Mouse (Mus musculus) forebrain, embryonic 16.5 days (tissue): ENCODE measurements around the gene Gm10188. TPM values are rescaled to one million over a fixed set of nuclear protein-coding genes. Genes with fewer than 3 reads are reported as not detected.

Source experiments
- ATAC-seq: fragments of 200-750 bp; cut with Nextera tagmentation; 2 replicates; pipeline ENCODE4 v1.8.0; 2017; ENCODE audit warnings: mild to moderate bottlenecking, moderate library complexity
- H3K27ac ChIP-seq: fragments of 300-500 bp; sonication (generic); 2 replicates; pipeline ENCODE4 v1.5.1; 2014; ENCODE audit warnings: low read length, control low read depth
- H3K27me3 ChIP-seq: fragments of 300-500 bp; sonication (generic); replicated peaks from 2 replicates; pipeline ENCODE4 v1.6.1; 2014; ENCODE audit warnings: low read length; ENCODE audit not compliant: control insufficient read depth, insufficient read depth
- H3K36me3 ChIP-seq: fragments of 300-500 bp; sonication (generic); 2 replicates; pipeline ENCODE4 v1.6.1; 2014; ENCODE audit not compliant: control insufficient read depth, insufficient read depth
- H3K4me1 ChIP-seq: fragments of 300-500 bp; sonication (generic); replicated peaks from 2 replicates; pipeline ENCODE4 v1.6.1; 2014; ENCODE audit warnings: low read length; ENCODE audit not compliant: control insufficient read depth, insufficient read depth
- H3K4me2 ChIP-seq: fragments of 300-500 bp; sonication (generic); 2 replicates; pipeline ENCODE4 v1.6.1; 2014; ENCODE audit warnings: mild to moderate bottlenecking, low read length, control low read depth
- H3K4me3 ChIP-seq: fragments of 300-500 bp; sonication (generic); replicated peaks from 2 replicates; pipeline ENCODE4 v1.5.1; 2014; ENCODE audit warnings: mild to moderate bottlenecking, low read length, control low read depth
- H3K9ac ChIP-seq: fragments of 300-500 bp; sonication (generic); replicated peaks from 2 replicates; pipeline ENCODE4 v1.6.1; 2014; ENCODE audit warnings: low read depth, low read length, control low read depth
- H3K9me3 ChIP-seq: fragments of 300-500 bp; sonication (generic); 2 replicates; pipeline ENCODE4 v1.6.1; 2016; ENCODE audit warnings: low read length; ENCODE audit not compliant: control insufficient read depth
- WGBS: fragments of 180-500 bp; shearing (Covaris S2); extraction: QIAGEN DNeasy Blood & Tissue Kit; methylation state at CpG from one replicate; pipeline ENCODE4 v1.1.7; 2014; 5-methylcytosine and 5-hydroxymethylcytosine counted together
- polyA plus RNA-seq: library from polyadenylated mRNA; unstranded; fragments of >200 nt; fragmentation: Nextera tagmentation; extraction: Ambion mirVana; gene quantifications from 2 replicates; pipeline ENCODE4 v1.2.1, GENCODE M21; 2015

The Gm10188 gene
- polyA plus RNA-seq: 0.86 TPM in 1 of 2 replicates, not detected in the other

DNA sequence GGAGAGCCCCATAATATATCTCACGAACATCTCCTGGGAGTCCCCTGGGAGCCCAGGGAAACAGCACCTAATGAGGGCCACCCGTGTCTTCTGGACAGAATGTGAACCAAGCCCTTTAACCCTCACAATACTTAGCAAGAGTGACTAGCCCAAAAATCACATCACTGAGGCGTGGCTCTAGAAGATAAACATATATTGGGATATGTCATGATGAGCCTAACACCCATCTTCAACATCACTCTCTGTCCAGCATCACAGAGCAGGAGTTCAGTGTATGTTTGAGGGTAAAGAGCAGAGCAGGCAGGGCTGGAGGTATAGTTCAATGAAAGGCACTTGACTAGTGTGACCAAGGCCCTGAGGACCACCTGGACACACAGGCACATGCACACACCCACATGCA lies at the start of gene Gm10188:
TSS of gene Gm10188 (minus strand) at position 101 of the 400 bp plus-strand sequence.
- Histone ChIP-seq H3K4me2 (no peak within 1 kb of the TSS), H3K9me3 (no peaks in the 10 kb centered on the region), H3K4me1 (peaks cover 5% of the 10 kb centered on the region; the same call in 1 of the 2 replicates), H3K4me3 (no peak within 1 kb of the TSS), H3K9ac (no peak within 1 kb of the TSS), H3K27me3 (no peaks in the 10 kb centered on the region), H3K36me3 (no peaks in the 10 kb centered on the region), H3K27ac (no peak within 1 kb of the TSS)
- ATAC-seq: no peak
- WGBS: 87% methylated on average over 3 of the region's 3 CpGs

DNA sequence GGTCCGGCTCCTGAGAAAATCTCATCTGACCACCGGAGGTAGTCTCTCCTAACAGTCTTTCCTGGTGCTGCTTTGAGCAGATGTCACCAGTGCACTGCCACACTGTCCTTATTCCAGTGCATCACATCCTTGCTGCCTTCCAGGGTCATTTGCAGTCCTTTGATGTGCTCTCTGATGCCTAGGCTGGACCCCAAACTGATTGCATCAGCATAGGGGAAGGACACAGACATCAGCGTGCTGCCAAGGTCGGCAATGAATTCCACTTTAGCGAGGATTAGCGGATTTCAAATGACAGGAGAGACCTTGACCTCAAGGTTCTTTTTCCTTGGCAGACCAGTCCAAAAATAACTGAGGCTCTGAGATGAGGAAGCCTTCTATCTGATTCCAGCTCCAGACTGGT lies 47.6 kb upstream of the Gm10188 start:
- H3K4me3 ChIP-seq: no peak overlapping the region
- 78% methylated on average over 6 of the region's 6 CpGs for WGBS
- H3K27ac ChIP-seq: no peak overlapping the region
- no peak overlapping the region for H3K4me2 ChIP-seq
- H3K27me3 ChIP-seq: no peaks in the 10 kb centered on the region
- H3K36me3 ChIP-seq: no peaks in the 10 kb centered on the region
- no peak overlapping the region for H3K9ac ChIP-seq
- ATAC-seq: no peak
- H3K4me1 ChIP-seq: peaks cover 7% of the 10 kb centered on the region
- no peaks in the 10 kb centered on the region for H3K9me3 ChIP-seq

DNA sequence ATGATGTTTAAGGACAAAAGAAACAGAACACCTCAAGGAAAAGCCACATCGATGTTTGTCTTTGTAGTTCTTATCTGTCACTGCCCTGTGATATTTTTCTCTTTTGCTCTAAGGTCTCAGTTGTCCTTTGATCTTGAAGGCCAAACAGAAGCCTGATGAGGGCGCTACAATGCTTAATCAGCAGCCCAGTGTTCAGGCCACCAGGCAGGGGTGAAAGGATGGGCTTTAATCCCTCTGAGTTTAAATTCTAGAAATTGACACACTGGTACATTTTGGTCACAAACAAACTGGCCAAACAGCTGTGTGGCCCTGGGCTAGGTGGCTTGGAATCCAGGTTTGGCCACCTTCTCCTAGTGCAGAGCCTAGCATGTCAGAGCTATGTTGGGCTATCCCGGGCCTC lies 47.1 kb upstream of the Gm10188 start:
- no peak overlapping the region for H3K4me2 ChIP-seq
- no peak for ATAC-seq
- no peak overlapping the region for H3K27ac ChIP-seq
- no peaks in the 10 kb centered on the region for H3K9me3 ChIP-seq
- whole genome bisulfite sequencing: 76% methylated on average over 3 of the region's 3 CpGs
- peaks cover 3% of the 10 kb centered on the region for H3K4me1 ChIP-seq
- no peak overlapping the region for H3K9ac ChIP-seq
- H3K36me3 ChIP-seq: no peaks in the 10 kb centered on the region
- H3K27me3 ChIP-seq: no peaks in the 10 kb centered on the region
- no peak overlapping the region for H3K4me3 ChIP-seq

DNA sequence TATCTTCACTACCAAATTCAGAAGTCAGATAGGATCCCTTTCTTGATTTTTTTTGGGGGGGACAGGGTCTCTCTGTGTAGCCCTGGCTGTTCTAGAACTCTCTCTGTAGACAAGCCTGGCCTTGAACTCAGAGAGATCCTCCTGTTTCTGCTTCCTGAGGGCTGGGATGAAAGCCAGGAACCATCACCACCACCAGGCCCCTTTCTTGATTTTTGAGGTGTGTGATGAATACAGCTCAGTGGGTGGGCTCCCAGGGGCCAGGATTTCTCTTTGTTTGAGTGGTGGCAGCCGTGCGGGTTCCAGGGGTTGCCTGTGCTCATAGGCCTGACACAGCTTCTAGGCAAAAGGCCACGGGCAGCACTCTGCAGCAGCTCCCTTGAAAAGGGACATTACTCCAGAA lies 41.7 kb upstream of the Gm10188 start:
- 38% methylated on average over 3 of the region's 3 CpGs for WGBS
- H3K4me2 ChIP-seq: no peak overlapping the region
- H3K4me3 ChIP-seq: no peak overlapping the region
- H3K9ac ChIP-seq: no peak overlapping the region
- no peak overlapping the region for H3K27ac ChIP-seq
- H3K27me3 ChIP-seq: no peaks in the 10 kb centered on the region
- no peaks in the 10 kb centered on the region for H3K9me3 ChIP-seq
- H3K36me3 ChIP-seq: no peaks in the 10 kb centered on the region
- H3K4me1 ChIP-seq: peaks cover 7% of the 10 kb centered on the region
- no peak for ATAC-seq

DNA sequence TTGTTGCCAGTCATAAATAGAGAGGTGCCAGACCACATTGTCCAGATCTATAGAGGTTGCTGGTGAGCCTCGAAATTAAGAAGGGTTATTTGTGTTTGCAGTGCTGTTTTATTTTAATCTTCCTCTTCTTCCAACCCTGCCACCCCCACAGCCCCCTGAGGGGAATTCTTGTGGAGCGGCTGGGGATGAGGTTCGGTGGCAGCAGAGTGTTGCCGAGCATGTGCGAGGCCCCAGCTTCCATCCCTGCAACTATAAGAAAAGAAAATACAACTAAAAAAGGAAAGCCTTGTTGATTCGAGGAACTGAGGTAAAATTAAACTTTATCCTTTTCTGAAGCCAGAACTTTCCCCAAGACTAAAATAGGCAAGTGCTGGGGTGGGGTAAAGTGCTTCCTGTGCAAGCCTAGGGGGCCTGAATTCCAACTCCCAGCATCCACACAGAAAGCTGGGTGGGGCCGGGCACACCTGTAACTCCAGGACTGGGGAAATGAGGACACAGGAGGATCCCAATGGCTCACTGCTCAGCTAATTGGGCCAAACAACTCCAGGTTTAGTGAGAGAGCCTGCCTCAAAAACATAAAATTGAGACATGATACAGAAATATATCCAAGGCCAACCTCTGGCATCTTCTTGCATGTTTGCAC lies 39.0 kb upstream of the Gm10188 start:
- peak; percentile 33; the same call in 1 of the 2 replicates for ATAC-seq
- Histone ChIP-seq H3K9me3 (no peaks in the 10 kb centered on the region), H3K4me3 (no peak overlapping the region), H3K4me2 (no peak overlapping the region), H3K4me1 (peaks cover 7% of the 10 kb centered on the region), H3K9ac (no peak overlapping the region), H3K36me3 (no peaks in the 10 kb centered on the region), H3K27me3 (no peaks in the 10 kb centered on the region), H3K27ac (no peak overlapping the region)
- WGBS: 45% methylated on average over 7 of the region's 7 CpGs

DNA sequence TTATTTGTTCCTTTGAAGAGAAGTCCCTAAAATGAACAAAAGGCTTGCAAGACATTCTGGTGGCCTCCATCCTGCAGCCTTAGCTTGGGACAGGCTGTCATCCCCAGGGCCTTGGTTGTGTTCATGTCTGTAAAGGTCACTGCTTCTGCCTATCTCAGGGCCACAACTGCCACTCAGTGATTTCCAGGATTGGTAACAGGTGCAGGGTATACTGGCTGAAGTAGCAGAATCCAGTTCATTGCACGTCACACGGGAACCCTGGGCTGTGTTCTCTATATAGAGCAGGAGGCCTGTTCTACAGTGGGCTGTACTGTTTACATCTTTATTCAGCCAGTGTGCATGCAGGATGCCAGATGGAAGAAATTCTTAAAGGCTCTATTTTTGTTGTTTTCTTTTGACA lies 38.4 kb upstream of the Gm10188 start:
- no peaks in the 10 kb centered on the region for H3K9me3 ChIP-seq
- WGBS: 35% methylated on average over 2 of the region's 2 CpGs
- no peak overlapping the region for H3K27ac ChIP-seq
- no peaks in the 10 kb centered on the region for H3K36me3 ChIP-seq
- ATAC-seq: peak; percentile 61; the same call in 1 of the 2 replicates
- no peaks in the 10 kb centered on the region for H3K27me3 ChIP-seq
- no peak overlapping the region for H3K4me3 ChIP-seq
- H3K4me2 ChIP-seq: no peak overlapping the region
- peaks cover 7% of the 10 kb centered on the region for H3K4me1 ChIP-seq
- H3K9ac ChIP-seq: no peak overlapping the region

DNA sequence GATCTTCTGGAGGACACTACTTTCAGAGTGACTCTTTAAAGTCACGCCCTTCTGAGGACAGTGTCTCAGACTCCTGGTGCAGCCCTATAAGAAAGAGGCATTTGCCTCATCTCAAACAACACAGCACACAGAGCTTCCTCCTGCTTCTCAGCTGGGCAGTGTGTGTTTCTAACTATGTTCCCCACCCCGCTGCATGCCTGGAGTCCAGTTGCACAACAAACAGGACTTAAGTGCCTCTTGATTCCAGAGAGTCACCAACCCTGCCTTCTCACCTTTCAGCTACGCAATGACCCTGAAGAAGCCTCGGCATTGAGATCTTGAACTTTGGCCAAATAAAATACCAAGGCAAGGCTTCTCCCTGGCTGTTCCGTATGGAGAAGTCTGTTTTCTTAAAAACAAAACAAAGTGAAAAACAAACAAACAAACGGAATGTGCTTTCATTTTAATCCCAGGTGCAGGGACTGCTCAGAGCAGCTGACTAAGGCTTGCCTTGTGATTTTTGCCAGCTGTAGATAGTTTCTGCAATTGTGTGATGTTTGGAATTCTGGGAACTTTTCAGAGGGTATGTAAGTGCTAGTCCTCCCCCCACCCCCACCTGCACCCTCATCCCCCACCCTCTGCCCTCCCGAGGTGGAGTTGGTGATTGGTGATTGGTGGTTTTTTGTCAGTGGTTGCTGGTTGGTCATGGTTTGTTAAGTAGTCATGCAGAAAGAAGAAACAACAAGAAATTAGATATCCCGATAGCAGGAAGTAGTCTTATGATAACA lies 37.4 kb upstream of the Gm10188 start:
- Histone ChIP-seq H3K4me3 (no peak overlapping the region), H3K36me3 (no peaks in the 10 kb centered on the region), H3K9me3 (no peaks in the 10 kb centered on the region), H3K4me1 (peaks cover 7% of the 10 kb centered on the region), H3K27me3 (no peaks in the 10 kb centered on the region), H3K27ac (no peak overlapping the region), H3K4me2 (no peak overlapping the region), H3K9ac (no peak overlapping the region)
- no peak for ATAC-seq
- 70% methylated on average over 8 of the region's 8 CpGs for WGBS

DNA sequence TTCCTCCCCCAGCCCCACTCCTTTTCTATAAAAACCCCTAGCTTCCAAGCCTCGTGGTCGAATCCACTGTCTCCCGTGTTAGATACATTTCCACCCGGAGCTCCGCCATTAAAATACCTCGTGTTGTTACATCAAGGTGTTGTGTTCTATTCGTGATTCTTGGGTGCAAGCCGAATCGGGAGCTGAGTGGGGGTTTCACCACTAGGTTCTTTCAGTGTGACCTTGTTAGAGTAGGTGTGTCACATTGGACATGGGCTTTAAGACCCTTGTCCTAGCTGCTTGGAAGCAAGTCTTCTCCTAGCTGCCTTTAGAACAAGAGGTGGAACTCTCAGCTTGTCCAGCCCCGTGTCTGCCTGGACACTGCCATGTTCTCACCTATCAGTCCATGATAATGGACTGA lies 36.4 kb upstream of the Gm10188 start:
- 95% methylated on average over 10 of the region's 10 CpGs for WGBS
- Histone ChIP-seq H3K9ac (no peak overlapping the region), H3K9me3 (no peaks in the 10 kb centered on the region), H3K4me1 (peaks cover 7% of the 10 kb centered on the region), H3K4me3 (no peak overlapping the region), H3K4me2 (no peak overlapping the region), H3K27me3 (no peaks in the 10 kb centered on the region), H3K36me3 (no peaks in the 10 kb centered on the region), H3K27ac (no peak overlapping the region)
- no peak for ATAC-seq

DNA sequence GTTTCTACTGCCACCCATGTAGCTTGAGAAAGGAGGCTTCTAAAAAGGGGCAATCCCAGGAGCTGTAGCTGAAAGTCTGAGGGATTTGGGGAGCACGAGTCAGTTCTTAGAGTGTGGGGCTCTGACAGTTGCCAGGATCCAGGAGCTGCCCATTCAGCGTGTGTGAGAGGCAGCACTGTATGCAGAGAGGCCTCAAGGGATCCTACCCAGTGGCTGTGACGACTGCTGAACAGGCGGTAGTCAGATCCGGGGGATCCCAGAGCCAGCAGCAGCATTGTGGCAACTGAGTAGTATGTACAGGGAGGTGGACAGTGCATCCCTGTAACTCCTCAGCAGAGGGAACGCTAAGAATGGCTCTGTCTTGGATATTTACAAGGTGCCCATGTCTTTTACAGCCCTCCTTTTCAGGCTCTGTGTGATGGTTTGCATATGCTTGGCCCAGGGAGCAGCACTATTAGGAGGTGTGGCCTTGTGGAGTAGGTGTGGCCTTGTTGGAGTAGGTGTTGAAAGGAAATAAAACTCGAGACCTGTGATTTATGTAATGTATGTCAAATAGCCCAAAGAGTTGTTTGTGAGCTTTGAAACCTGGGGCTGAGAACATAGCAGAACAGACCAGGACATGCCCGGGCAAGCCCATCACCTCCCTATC lies 35.8 kb upstream of the Gm10188 start:
- Histone ChIP-seq H3K27me3 (no peaks in the 10 kb centered on the region), H3K4me1 (peaks cover 7% of the 10 kb centered on the region), H3K36me3 (no peaks in the 10 kb centered on the region), H3K4me3 (no peak overlapping the region), H3K9ac (no peak overlapping the region), H3K4me2 (no peak overlapping the region), H3K9me3 (no peaks in the 10 kb centered on the region), H3K27ac (no peak overlapping the region)
- 78% methylated on average over 8 of the region's 8 CpGs for WGBS
- ATAC-seq: no peak
